Mouse (Mus musculus): Measurements from ENCODE around the gene Gm9573.

DNA sequence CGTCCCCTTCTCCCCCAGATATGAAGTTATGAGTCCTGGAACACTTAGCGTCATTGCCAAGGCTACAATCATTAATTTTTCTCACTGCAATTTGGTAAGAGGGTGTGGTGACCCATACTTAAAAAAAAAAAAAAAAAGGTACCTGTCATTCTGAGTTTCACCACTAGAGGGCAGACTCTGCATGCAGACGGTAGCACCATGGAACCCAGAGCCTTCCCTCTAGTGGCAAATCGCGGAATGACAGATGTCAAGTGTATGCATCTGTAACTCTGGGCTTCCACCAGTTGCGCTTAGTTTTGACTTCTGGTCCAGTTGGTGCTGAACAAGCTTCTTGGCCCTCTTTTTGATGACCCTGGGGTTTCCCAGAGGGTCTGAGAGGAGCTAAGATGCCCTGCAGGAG, 48.2 kb downstream of the Gm9573 start:
- TF ChIP-seq CTCF (IDR thresholded peaks at IDR 0.05; ENCODE audit: control insufficient read depth, insufficient read depth, low read length): peak; percentile 99
- no peak for TF ChIP-seq POLR2A (IDR thresholded peaks at IDR 0.05; ENCODE audit: borderline replicate concordance, control insufficient read depth, low read depth, low read length)

Data from bone marrow, adult 2 months (tissue).